ENCODE assay signal across 26 mouse cellular contexts in genomic region chr11:58989166-58989565, GRCm38 (mm10). TPM values are rescaled to one million over a fixed set of nuclear protein-coding genes. Genes with fewer than 3 reads are reported as not detected.
A peak's percentile ranks its signal among the peaks of the same experiment; 100 is the strongest.
DNase-seq lines count a peak whose midpoint lies in the region; ATAC-seq and TF ChIP-seq lines count a peak whose summit lies in the region.
"Had no signal": no experiment of that assay in that cellular context is flagged by ENCODE, and none has a peak within 500 bp of the region (broad histone marks: within the 10 kb centered on the region; RNA-seq: fewer than 3 reads in every experiment).

No protein-coding gene starts in this region.

- no peak overlapping the region for H3K4me3 ChIP-seq in heart, embryonic 10.5 days
- H3K4me3 ChIP-seq in heart, adult 2 months: no peak overlapping the region
- H3K4me3 ChIP-seq in heart, embryonic 13.5 days: no peak overlapping the region
- H3K4me3 ChIP-seq in heart, embryonic 16.5 days (ENCODE audit: low read length): no peak overlapping the region
- H3K4me3 ChIP-seq: embryonic facial prominence, embryonic 12.5 days; embryonic facial prominence, embryonic 15.5 days; gastrocnemius, adult 2 months; hindbrain, embryonic 12.5 days; hindbrain, embryonic 15.5 days had no signal

- intact Hi-C loops in heart, adult 2 months (cut with DNase I): no loop called here
- intact Hi-C loops in heart, postnatal 36 days (cut with DNase I): no loop called here
- intact Hi-C loops in heart, postnatal 10 days (cut with DNase I): no loop called here

- peaks cover 10% of the 10 kb centered on the region for H3K27me3 ChIP-seq in heart, embryonic 10.5 days (ENCODE audit: insufficient read depth, poor library complexity, severe bottlenecking)
- no peaks in the 10 kb centered on the region for H3K27me3 ChIP-seq in heart, adult 2 months (ENCODE audit: control insufficient read depth, insufficient read depth, low read length)
- H3K27me3 ChIP-seq in heart, embryonic 13.5 days (replicated peaks): peaks cover 13% of the 10 kb centered on the region; the same call in 1 of the 2 replicates
- no peaks in the 10 kb centered on the region for H3K27me3 ChIP-seq in heart, embryonic 16.5 days (ENCODE audit: control insufficient read depth, insufficient read depth, low read length)
- H3K27me3 ChIP-seq: hindbrain, embryonic 15.5 days had no signal

- 93% methylated on average over 4 of the region's 4 CpGs for WGBS in heart, embryonic 10.5 days
- 90% methylated on average over 4 of the region's 4 CpGs for WGBS in heart, adult 2 months
- WGBS in heart, embryonic 13.5 days: 94% methylated on average over 4 of the region's 4 CpGs
- 93% methylated on average over 4 of the region's 4 CpGs for WGBS in heart, embryonic 16.5 days

- DNase-seq in heart, embryonic 10.5 days (ENCODE audit: low spot score): no peak
- no peak for DNase-seq in heart, adult 2 months
- no peak for DNase-seq in heart, postnatal 36 days
- no peak for DNase-seq in heart, postnatal 10 days
- DNase-seq: adrenal gland, adult 2 months; adrenal gland, postnatal 14 days; cerebellum, adult 11 months; cerebellum, adult 2 months; cerebellum, adult 9-11 months; cerebellum, postnatal 25 days; forebrain, postnatal 0 days; gastrocnemius, adult 2 months; gastrocnemius, postnatal 25 days; kidney, adult 2 months had no signal

- no peak overlapping the region for H3K4me2 ChIP-seq in heart, embryonic 13.5 days
- no peak overlapping the region for H3K4me2 ChIP-seq in heart, embryonic 16.5 days (ENCODE audit: low read depth, low read length)
- H3K4me2 ChIP-seq: embryonic facial prominence, embryonic 12.5 days; embryonic facial prominence, embryonic 15.5 days; hindbrain, embryonic 12.5 days; hindbrain, embryonic 15.5 days had no signal

- no peak overlapping the region for H3K9ac ChIP-seq in heart, adult 2 months (ENCODE audit: low read depth, low read length)
- H3K9ac ChIP-seq in heart, embryonic 13.5 days: peak overlapping the region; percentile 70
- H3K9ac ChIP-seq in heart, embryonic 16.5 days (ENCODE audit: low read length): no peak overlapping the region
- H3K9ac ChIP-seq: embryonic facial prominence, embryonic 12.5 days; embryonic facial prominence, embryonic 15.5 days; forebrain, postnatal 0 days; hindbrain, embryonic 12.5 days; hindbrain, embryonic 15.5 days had no signal

- no peak for TF ChIP-seq CTCF in heart, adult 2 months (IDR thresholded peaks at IDR 0.05)

- peaks cover 68% of the 10 kb centered on the region for H3K36me3 ChIP-seq in heart, embryonic 10.5 days
- peaks cover 2% of the 10 kb centered on the region for H3K36me3 ChIP-seq in heart, adult 2 months (ENCODE audit: control insufficient read depth, insufficient read depth, low read length)
- H3K36me3 ChIP-seq in heart, embryonic 13.5 days: peaks cover 69% of the 10 kb centered on the region
- H3K36me3 ChIP-seq in heart, embryonic 16.5 days (ENCODE audit: control insufficient read depth, insufficient read depth): peaks cover 42% of the 10 kb centered on the region

- H3K4me1 ChIP-seq in heart, embryonic 10.5 days: peaks cover 99% of the 10 kb centered on the region
- peaks cover 12% of the 10 kb centered on the region for H3K4me1 ChIP-seq in heart, adult 2 months (ENCODE audit: control insufficient read depth, insufficient read depth, low read length)
- H3K4me1 ChIP-seq in heart, embryonic 13.5 days: peaks cover 99% of the 10 kb centered on the region
- peaks cover 95% of the 10 kb centered on the region for H3K4me1 ChIP-seq in heart, embryonic 16.5 days (ENCODE audit: control insufficient read depth, insufficient read depth, low read length)

- TF ChIP-seq POLR2A in heart, adult 2 months (IDR thresholded peaks at IDR 0.05; ENCODE audit: insufficient read depth, low read depth, low read length): no peak

- peak overlapping the region; percentile 76 for H3K27ac ChIP-seq in heart, embryonic 10.5 days
- H3K27ac ChIP-seq in heart, adult 2 months: no peak overlapping the region
- peak overlapping the region; percentile 96; the same call in 1 of the 2 replicates for H3K27ac ChIP-seq in heart, embryonic 13.5 days (replicated peaks)
- peak overlapping the region; percentile 95; the same call in 1 of the 2 replicates for H3K27ac ChIP-seq in heart, embryonic 16.5 days (ENCODE audit: low read length)
- H3K27ac ChIP-seq: embryonic facial prominence, embryonic 12.5 days; embryonic facial prominence, embryonic 15.5 days; gastrocnemius, adult 2 months; hindbrain, embryonic 12.5 days; hindbrain, embryonic 15.5 days had no signal

- H3K9me3 ChIP-seq in heart, embryonic 10.5 days: no peaks in the 10 kb centered on the region
- H3K9me3 ChIP-seq in heart, embryonic 13.5 days: no peaks in the 10 kb centered on the region
- H3K9me3 ChIP-seq in heart, embryonic 16.5 days (replicated peaks; ENCODE audit: control insufficient read depth, low read length): no peaks in the 10 kb centered on the region
- H3K9me3 ChIP-seq: embryonic facial prominence, embryonic 12.5 days; embryonic facial prominence, embryonic 15.5 days; hindbrain, embryonic 12.5 days; hindbrain, embryonic 15.5 days had no signal

- TF ChIP-seq EP300 in heart, adult 2 months (IDR thresholded peaks at IDR 0.05; ENCODE audit: insufficient read depth, low read depth, low read length): no peak

- no peak for ATAC-seq in heart, embryonic 13.5 days (ENCODE audit: extremely low read depth, insufficient number of reproducible peaks, low FRiP score, low TSS enrichment)
- no peak for ATAC-seq in heart, embryonic 16.5 days (replicated peaks; ENCODE audit: extremely low read depth, insufficient read depth, low FRiP score)
- ATAC-seq: CD4-positive, CD25-positive, alpha-beta regulatory T cell, adult 4 months; forebrain, embryonic 14.5 days; forebrain, postnatal 0 days; intestine, postnatal 0 days had no signal

- H3K79me2 ChIP-seq in heart, adult 2 months (replicated peaks; ENCODE audit: control insufficient read depth, insufficient read depth, low read length): no peaks in the 10 kb centered on the region; the same call in 1 of the 2 replicates

RNA-seq across cellular contexts. Expression of gene Trim11, which starts 11.3 kb away (rescaled TPM):
- polyA plus RNA-seq in heart, embryonic 10.5 days (2016; fragmentation: Nextera tagmentation; extraction: Ambion mirVana): 24.0 and 31.4 TPM in 2 replicates
- total RNA-seq in heart, adult 2 months (2021): 10 to 100 TPM; 11.9 to 14.0 TPM
- 14.3 and 19.4 TPM in 2 replicates for polyA plus RNA-seq in heart, adult 2 months (2012; rRNA removed)
- polyA plus RNA-seq in heart, embryonic 13.5 days (2015; fragmentation: Nextera tagmentation; extraction: Ambion mirVana): 25.6 and 28.2 TPM in 2 replicates
- 10 to 100 TPM; 14.5 TPM for total RNA-seq in heart, postnatal 36 days (2021)
- polyA plus RNA-seq in heart, embryonic 16.5 days (2015; fragmentation: Nextera tagmentation; extraction: Ambion mirVana): 37.1 and 40.3 TPM in 2 replicates
- total RNA-seq in heart, postnatal 10 days (2021): 10 to 100 TPM; 19.9 to 20.8 TPM

RNA-seq across cellular contexts. Expression of gene Hist3h2a, which starts 34.7 kb away (rescaled TPM):
- polyA plus RNA-seq in heart, embryonic 10.5 days (2016; fragmentation: Nextera tagmentation; extraction: Ambion mirVana): 15.5 and 15.9 TPM in 2 replicates
- total RNA-seq in heart, adult 2 months (2021): 10 to 100 TPM; 13.6 to 14.0 TPM
- 12.6 and 15.4 TPM in 2 replicates for polyA plus RNA-seq in heart, adult 2 months (2012; rRNA removed)
- polyA plus RNA-seq in heart, embryonic 13.5 days (2015; fragmentation: Nextera tagmentation; extraction: Ambion mirVana): 26.4 and 28.5 TPM in 2 replicates
- total RNA-seq in heart, postnatal 36 days (2021): 10 to 100 TPM; 15.3 to 17.6 TPM
- polyA plus RNA-seq in heart, embryonic 16.5 days (2015; fragmentation: Nextera tagmentation; extraction: Ambion mirVana): 33.9 and 35.2 TPM in 2 replicates
- total RNA-seq in heart, postnatal 10 days (2021): 10 to 100 TPM; 33.2 to 36.7 TPM

RNA-seq across cellular contexts. Expression of gene Trim17, which starts 34.7 kb away (rescaled TPM):
- 0.75 and 0.79 TPM in 2 replicates for polyA plus RNA-seq in heart, embryonic 10.5 days (2016; fragmentation: Nextera tagmentation; extraction: Ambion mirVana)
- total RNA-seq in heart, adult 2 months (2021): under 1 TPM in 1 of 2 experiments, not detected in 1; 0.07 TPM
- 0.20 and 0.37 TPM in 2 replicates for polyA plus RNA-seq in heart, adult 2 months (2012; rRNA removed)
- polyA plus RNA-seq in heart, embryonic 13.5 days (2015; fragmentation: Nextera tagmentation; extraction: Ambion mirVana): 0.43 and 0.76 TPM in 2 replicates
- total RNA-seq in heart, postnatal 36 days (2021): under 1 TPM; 0.11 to 0.16 TPM
- polyA plus RNA-seq in heart, embryonic 16.5 days (2015; fragmentation: Nextera tagmentation; extraction: Ambion mirVana): 0.26 and 0.39 TPM in 2 replicates
- under 1 TPM; 0.12 to 0.22 TPM for total RNA-seq in heart, postnatal 10 days (2021)
- total RNA-seq: common myeloid progenitor, adult 5-6 weeks; granulocyte monocyte progenitor cell, adult 5-6 weeks; hematopoietic stem cell, adult 5-6 weeks had no signal

RNA-seq across cellular contexts. Expression of gene Hist3h2ba, which starts 40.4 kb away (rescaled TPM):
- polyA plus RNA-seq in heart, embryonic 10.5 days (2016; fragmentation: Nextera tagmentation; extraction: Ambion mirVana): 4.8 and 9.8 TPM in 2 replicates
- total RNA-seq in heart, adult 2 months (2021): 1 to 10 TPM in 1 of 2 experiments, under 1 TPM in 1; 0.81 to 1.1 TPM
- polyA plus RNA-seq in heart, adult 2 months (2012; rRNA removed): 0.67 and 1.5 TPM in 2 replicates
- polyA plus RNA-seq in heart, embryonic 13.5 days (2015; fragmentation: Nextera tagmentation; extraction: Ambion mirVana): 14.4 and 14.9 TPM in 2 replicates
- total RNA-seq in heart, postnatal 36 days (2021): 1 to 10 TPM; 2.2 to 2.5 TPM
- 21.8 and 27.5 TPM in 2 replicates for polyA plus RNA-seq in heart, embryonic 16.5 days (2015; fragmentation: Nextera tagmentation; extraction: Ambion mirVana)
- total RNA-seq in heart, postnatal 10 days (2021): 10 to 100 TPM; 11.0 to 13.0 TPM
- total RNA-seq: gastrocnemius, adult 2 months had no signal

RNA-seq across cellular contexts. Expression of gene Rnf187, which starts 50.5 kb away (rescaled TPM):
- polyA plus RNA-seq in heart, embryonic 10.5 days (2016; fragmentation: Nextera tagmentation; extraction: Ambion mirVana): 169 and 213 TPM in 2 replicates
- total RNA-seq in heart, adult 2 months (2021): 100 to 1,000 TPM; 164 to 177 TPM
- polyA plus RNA-seq in heart, adult 2 months (2012; rRNA removed): 182 and 190 TPM in 2 replicates
- 151 and 166 TPM in 2 replicates for polyA plus RNA-seq in heart, embryonic 13.5 days (2015; fragmentation: Nextera tagmentation; extraction: Ambion mirVana)
- 100 to 1,000 TPM; 160 to 167 TPM for total RNA-seq in heart, postnatal 36 days (2021)
- 172 and 176 TPM in 2 replicates for polyA plus RNA-seq in heart, embryonic 16.5 days (2015; fragmentation: Nextera tagmentation; extraction: Ambion mirVana)
- 100 to 1,000 TPM; 162 to 173 TPM for total RNA-seq in heart, postnatal 10 days (2021)
